Mouse (Mus musculus) left cerebral cortex, adult 2 months (tissue): ENCODE data around the gene Derl2. TPM values are rescaled to one million over a fixed set of nuclear protein-coding genes. Genes with fewer than 3 reads are reported as not detected.

Source experiments
- DNase-seq, 2 experiments: peaks; one replicate each; pipeline ENCODE4 v3.0.0; 2021 to 2022; ENCODE audit warnings: low spot score in 2 of 2, mixed read lengths in 1 of 2; ENCODE audit errors: extremely low spot score in 1 of 2
- H3K27ac ChIP-seq: fragments of 200-600 bp; 2 replicates; pipeline ENCODE4 v1.8.1; 2022
- H3K4me3 ChIP-seq: fragments of 200-600 bp; 2 replicates; pipeline ENCODE4 v1.8.1; 2022
- CTCF ChIP-seq: fragments of 200-600 bp; IDR thresholded peaks from 2 replicates; pipeline ENCODE4 v1.8.1; 2022; ENCODE audit warnings: antibody characterized with exemption, mild to moderate bottlenecking, moderate library complexity
- intact Hi-C: fragments of 180-260 bp; cut with DNase I; formaldehyde crosslinking; loops from one replicate; pipeline ENCODE4 v1.15.1; 2025
- long read RNA-seq, 2 experiments: library from polyadenylated mRNA; stranded (forward); transcript quantifications; one replicate each; pipeline ENCODE4 v2.0.0; 2021; ENCODE audit warnings: borderline mapping rate in 2 of 2
- total RNA-seq, 2 experiments: library from RNA; stranded (reverse); gene quantifications; 2 replicates each; pipeline ENCODE4 v1.2.3; 2021

The Derl2 gene
- 10 to 100 TPM; 22.2 to 24.5 TPM for total RNA-seq
- long read RNA-seq, experiment 1, transcript Derl2-206 (7 exons, 3,666 nt) = major isoform, 23 of 37 reads
- long read RNA-seq, experiment 1, partial matches to known transcripts = 1 of 37 reads
- long read RNA-seq, experiment 1, other reads (novel, unspliced or antisense) = 11 of 37 reads
- long read RNA-seq, experiment 2, transcript Derl2-206 (7 exons, 3,666 nt) = major isoform, 17 of 24 reads
- long read RNA-seq, experiment 2, partial matches to known transcripts = 4 of 24 reads
- long read RNA-seq, experiment 2, other reads (novel, unspliced or antisense) = 1 of 24 reads

- Histone ChIP-seq H3K4me3 (peak within 1 kb of the TSS; percentile 78), H3K27ac (peak within 1 kb of the TSS; percentile 90)
- TF ChIP-seq CTCF = no peak; the same call in 1 of the 2 replicates
- DNase-seq = peak; percentile 96 to 99
- intact Hi-C loops = loop anchor here (1.0 kb wide), 1 partner anchor 15 kb away; the partner anchor contains the start of gene Dhx33
Observed at GRCm38 (mm10) chr11:71019201-71020068, at the start of gene Derl2, which contains the start of gene Mis12. TSS of gene Derl2 (minus strand) at chr11:71019841. TSS of gene Mis12 (plus strand) at chr11:71019611.

GRCm38 (mm10) chr11:71052554-71052953, 32.9 kb upstream of the Derl2 start:
- DNase-seq = no peak

GRCm38 (mm10) chr11:71039526-71040298, 20.1 kb upstream of the Derl2 start:
- intact Hi-C loops = loop anchor here (10.0 kb wide), 1 partner anchor 285 kb away; no protein-coding TSS in a partner anchor

More at GRCm38 (mm10) chr11:71052554-71052953, 32.9 kb upstream of the Derl2 start:
- H3K4me3 ChIP-seq = no peak overlapping the region
- peak; percentile 70 for TF ChIP-seq CTCF
- no peak overlapping the region for H3K27ac ChIP-seq
- intact Hi-C loops = loop anchor here (5.0 kb wide), 2 partner anchors 50 to 70 kb away; partner anchors contain the start of genes C1qbp and Dhx33

DNA sequence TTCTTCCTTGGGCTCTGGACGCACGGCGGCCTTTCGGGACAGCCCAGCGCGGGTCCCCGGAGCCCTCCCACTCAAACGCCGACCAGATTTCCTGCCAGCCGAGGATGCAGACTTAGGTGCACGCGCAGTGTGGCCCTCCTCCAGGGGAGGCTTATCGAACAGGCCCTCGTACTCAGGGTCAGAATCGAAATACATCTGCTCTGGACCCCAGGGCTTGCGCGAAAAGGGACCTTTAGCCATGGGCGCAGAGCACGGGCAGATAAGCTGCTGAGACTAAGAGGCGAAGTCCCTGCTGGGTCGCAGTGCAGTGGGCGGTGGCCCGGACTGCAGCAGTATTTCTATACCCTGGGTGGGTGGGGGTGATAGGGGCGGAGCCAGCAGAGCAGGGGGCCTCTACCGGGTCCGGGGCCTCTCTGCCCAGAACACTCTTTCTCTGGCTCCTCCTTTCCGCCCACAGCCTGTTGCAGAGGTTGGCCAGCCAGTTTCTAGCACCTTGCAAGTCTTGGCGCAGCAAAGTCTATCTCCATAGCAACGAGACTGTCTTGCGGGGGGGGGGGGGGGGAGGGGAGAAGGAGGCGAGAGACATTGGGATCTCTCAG, 13.6 kb upstream of the Derl2 start, which contains the start of gene 6330403K07Rik:
TSS of gene 6330403K07Rik (minus strand) at position 351 of the 599 bp plus-strand sequence.
- intact Hi-C loops = loop anchor here (10.0 kb wide), 1 partner anchor 292 kb away; no protein-coding TSS in a partner anchor
- Histone ChIP-seq H3K4me3 (peak within 1 kb of the TSS; percentile 58), H3K27ac (peak within 1 kb of the TSS; percentile 96)

More at GRCm38 (mm10) chr11:71039526-71040298, 20.1 kb upstream of the Derl2 start:
- Histone ChIP-seq H3K4me3 (no peak overlapping the region), H3K27ac (no peak overlapping the region)
- no peak for TF ChIP-seq CTCF
- no peak for DNase-seq

DNA sequence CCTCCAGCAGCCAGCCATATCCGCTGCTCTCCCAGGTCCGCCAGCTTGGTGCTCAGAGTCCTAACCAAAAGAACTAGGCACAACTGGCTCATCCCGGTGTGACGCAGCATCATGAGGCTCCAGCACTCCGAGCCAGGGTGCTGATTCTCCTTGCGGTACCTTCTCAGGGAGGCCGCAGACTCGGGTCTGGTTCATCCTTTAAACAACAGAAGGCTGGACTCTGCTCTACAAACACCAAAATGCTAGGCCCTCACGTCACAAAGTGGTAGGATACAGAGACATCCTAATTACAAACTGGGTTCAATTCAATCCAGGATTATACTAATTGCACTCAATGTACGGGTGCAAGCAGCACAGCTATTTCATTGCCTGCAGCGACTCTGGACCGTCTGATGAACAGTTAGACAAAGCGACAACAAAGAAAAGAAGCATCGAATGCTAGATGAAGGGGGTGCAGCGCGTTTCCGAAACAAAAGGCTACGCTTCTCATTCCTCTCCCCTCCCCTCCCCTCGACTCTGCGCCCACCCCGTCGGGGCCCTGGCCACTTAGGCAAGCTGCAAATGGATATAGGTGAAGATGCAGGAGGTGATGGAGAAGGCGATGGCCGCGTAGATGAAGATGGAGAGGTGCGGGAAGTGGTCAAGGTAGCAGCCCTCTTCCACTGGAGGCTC, 13.0 kb upstream of the Derl2 start:
- no peak for TF ChIP-seq CTCF
- H3K27ac ChIP-seq = peak overlapping the region; percentile 96
- intact Hi-C loops = loop anchor here (10.0 kb wide), 1 partner anchor 292 kb away; no protein-coding TSS in a partner anchor
- H3K4me3 ChIP-seq = peak overlapping the region; percentile 58
- peak; percentile 22 to 48 for DNase-seq

More for the DNA sequence above, 13.6 kb upstream of the Derl2 start, which contains the start of gene 6330403K07Rik:
- DNase-seq = peak; percentile 48 to 71
- TF ChIP-seq CTCF = no peak

DNA sequence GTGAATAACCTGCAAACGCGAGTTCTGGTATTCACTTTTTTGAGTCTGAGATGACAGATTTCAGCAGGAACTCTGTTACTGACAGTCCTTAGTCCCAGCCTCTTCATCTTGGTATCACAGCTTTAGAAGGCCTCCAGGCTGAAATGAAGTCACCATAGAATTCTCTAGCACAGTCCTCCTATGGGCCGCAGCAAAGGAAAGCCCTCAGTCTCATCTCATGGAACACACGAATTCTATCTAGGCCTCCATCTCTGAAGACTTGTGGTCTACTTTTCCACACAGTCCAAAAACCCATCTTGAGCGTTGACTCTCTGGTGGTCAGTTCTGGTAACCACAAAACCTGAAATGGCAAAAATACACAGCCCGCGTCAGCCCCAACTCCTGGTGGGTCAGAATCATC, 12.4 kb upstream of the Derl2 start:
- peak overlapping the region; percentile 58 for H3K4me3 ChIP-seq
- intact Hi-C loops = loop anchor here (10.0 kb wide), 1 partner anchor 293 kb away; no protein-coding TSS in a partner anchor
- DNase-seq = no peak
- peak overlapping the region; percentile 96 for H3K27ac ChIP-seq
- no peak for TF ChIP-seq CTCF

DNA sequence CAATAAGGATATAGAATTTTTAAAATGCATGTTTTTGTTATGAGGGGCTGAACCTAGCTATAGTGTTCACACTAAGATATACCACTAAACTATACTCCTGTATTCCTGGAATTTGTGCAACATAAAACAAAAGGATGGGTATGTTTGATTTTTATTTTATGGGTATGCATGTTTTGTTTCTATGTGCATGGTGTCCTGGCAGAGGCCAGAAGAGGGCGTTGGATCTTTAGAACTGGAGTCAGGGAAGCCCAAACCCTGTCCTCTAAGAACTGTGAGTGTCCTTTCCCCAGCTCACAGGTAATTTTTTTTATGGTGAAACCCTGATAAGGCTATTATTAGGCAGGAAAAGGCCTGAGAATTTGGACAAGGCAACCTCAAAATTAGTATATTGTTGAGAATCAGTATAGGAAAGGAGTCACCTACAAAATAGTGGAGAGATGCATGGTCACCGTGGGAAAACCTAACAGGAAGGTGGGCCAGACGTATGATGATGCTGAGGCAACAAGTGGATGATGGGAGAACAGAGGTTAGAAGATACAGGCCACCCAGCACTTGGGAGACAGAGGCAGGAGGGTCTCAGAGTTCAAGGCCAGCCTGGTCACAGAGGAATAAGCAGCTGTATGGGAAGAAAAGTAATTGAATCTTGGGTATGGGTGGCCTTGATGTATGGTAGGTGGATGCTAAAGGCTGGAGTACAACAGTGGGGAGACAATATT, 9.9 kb upstream of the Derl2 start:
- H3K4me3 ChIP-seq = no peak overlapping the region
- peak; percentile 36 for TF ChIP-seq CTCF
- DNase-seq = no peak
- intact Hi-C loops = loop anchor here (10.0 kb wide), 1 partner anchor 295 kb away; no protein-coding TSS in a partner anchor
- H3K27ac ChIP-seq = no peak overlapping the region

DNA sequence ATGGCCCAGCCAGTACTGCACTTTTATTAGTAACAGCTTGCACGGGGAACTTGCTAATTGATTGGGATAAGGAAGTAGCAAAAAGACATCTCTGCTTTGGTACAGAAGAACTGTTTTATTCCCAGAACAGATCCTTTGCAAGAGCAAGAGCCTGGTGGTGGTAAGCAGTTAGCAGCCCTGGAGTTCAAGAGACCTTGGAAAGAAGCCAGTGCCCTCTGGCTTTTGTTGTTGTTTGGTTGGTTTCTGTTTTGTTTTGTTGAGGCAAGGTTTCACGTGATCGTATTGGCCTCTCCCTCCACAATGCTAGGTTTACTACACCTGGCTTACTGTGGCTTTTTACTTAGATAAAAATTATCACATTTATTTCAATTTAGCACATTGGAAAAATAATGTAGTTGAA, 8.6 kb upstream of the Derl2 start:
- H3K27ac ChIP-seq = no peak overlapping the region
- no peak for DNase-seq
- no peak overlapping the region for H3K4me3 ChIP-seq
- intact Hi-C loops = no loop called here
- TF ChIP-seq CTCF = no peak

DNA sequence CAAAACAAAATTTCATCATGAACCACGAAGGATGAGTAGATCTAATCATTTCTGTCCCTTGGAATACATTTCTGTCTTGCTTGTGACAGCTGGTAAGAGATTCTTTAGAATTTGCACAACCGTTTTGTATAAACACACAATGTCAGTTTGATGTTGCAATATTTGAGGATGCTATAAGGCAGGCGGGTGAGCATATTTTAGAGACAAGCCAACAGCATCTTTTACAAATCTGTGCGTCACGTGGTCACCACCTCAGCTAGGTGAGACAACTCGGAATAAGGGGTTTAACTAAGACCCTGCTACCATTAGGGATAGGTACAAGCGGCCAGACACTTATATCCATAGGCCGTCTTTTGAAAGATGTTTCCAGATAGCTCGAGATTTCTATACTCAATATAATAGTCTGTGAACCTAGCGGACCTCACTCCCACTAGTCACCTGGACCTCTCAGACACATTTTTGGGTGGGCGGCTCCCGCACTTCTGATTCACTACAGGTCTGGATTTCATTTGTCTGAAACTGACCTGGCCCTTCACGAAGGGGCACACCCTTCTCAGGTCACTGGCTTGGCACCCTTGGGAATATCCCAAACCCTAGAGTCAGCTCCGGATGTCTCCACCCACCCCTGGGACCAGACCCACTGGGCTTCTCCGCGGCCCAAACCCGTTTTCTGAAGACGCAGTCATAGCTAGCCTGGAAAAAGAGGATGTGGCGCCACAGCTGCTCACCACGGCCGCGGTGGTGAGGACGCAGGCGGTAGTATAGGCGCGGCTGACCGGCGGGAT, 1.0 kb downstream of the Derl2 start:
- intact Hi-C loops = loop anchor here (1.0 kb wide), 1 partner anchor 14 kb away; the partner anchor contains the start of gene Dhx33

More for the DNA sequence above, 1.0 kb downstream of the Derl2 start:
- no peak for DNase-seq
- Histone ChIP-seq H3K4me3 (peak overlapping the region; percentile 78), H3K27ac (peak overlapping the region; percentile 90)
- no peak for TF ChIP-seq CTCF
